14 mouse cellular contexts compared by ENCODE assay signal in the genomic region with DNA sequence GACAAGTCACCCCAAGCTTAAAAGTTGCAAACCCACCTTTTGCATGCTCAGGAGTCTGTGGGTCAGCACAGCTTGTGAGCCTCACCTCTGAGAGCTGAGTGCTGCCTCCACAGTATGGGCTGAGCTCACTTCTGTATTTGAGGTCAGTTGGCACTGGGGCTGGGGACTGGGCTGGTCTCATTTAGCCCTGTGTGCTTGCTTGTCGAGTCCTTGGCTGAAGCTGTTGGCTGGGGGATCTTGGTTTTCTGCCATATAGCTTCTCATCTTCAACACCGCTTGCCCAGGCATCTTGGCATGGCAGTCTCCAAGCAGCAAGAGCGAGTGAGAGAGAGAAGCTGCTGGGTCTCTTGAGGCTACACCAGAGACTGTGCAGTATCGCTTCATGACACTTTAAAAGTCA. TPM values are rescaled to one million over a fixed set of nuclear protein-coding genes. Genes with fewer than 3 reads are reported as not detected.
DNase-seq lines count a peak whose midpoint lies in the region; ATAC-seq lines count a peak whose summit lies in the region.
"Had no signal": no experiment of that assay in that cellular context is flagged by ENCODE, and none has a peak within 500 bp of the region (broad histone marks: within the 10 kb centered on the region; RNA-seq: fewer than 3 reads in every experiment).

No protein-coding gene starts in this region.

- ATAC-seq in megakaryocyte progenitor cell, adult 5-6 weeks (replicated peaks; ENCODE audit: poor library complexity): peak; percentile 41
- ATAC-seq: forebrain, embryonic 13.5 days; intestine, embryonic 15.5 days had no signal

- intact Hi-C loops in left cerebral cortex, postnatal 4 days (cut with DNase I): no loop called here

- DNase-seq in cerebellum, adult 11-12 months: peak; percentile 15
- DNase-seq in cerebellum, adult 11 months: no peak
- DNase-seq in left cerebral cortex, postnatal 4 days: peak; percentile 59
- DNase-seq in left cerebral cortex, adult 18-20 months (ENCODE audit: low spot score in 2 of 2): no peak
- peak; percentile 87 for DNase-seq in gastrocnemius, adult 18-20 months (ENCODE audit: low spot score)
- DNase-seq in embryo, embryonic 10 days (ENCODE audit: low spot score): no peak
- DNase-seq: B cell, adult 2 months; lung, embryonic 14.5 days; spleen, adult 18-20 months had no signal

RNA-seq across cellular contexts. Expression of a gene that starts 46.1 kb away (rescaled TPM):
- total RNA-seq in left cerebral cortex, postnatal 4 days (2021): 1 to 10 TPM; 1.1 to 1.5 TPM
- 1 to 10 TPM; 5.1 to 5.9 TPM for total RNA-seq in left cerebral cortex, adult 18-20 months (2021)
- 1 to 10 TPM in 1 of 2 experiments, under 1 TPM in 1; 0.64 to 2.6 TPM for total RNA-seq in gastrocnemius, adult 18-20 months (2021)
- total RNA-seq in megakaryocyte progenitor cell, adult 5-6 weeks (2015): not detected in 2 replicates
- not detected in 2 replicates for total RNA-seq in megakaryocyte progenitor cell, adult 5-6 weeks (2017)
- total RNA-seq: liver, adult 2 months; megakaryocyte-erythroid progenitor cell, adult 5-6 weeks had no signal

Comparison
In these comparisons a context has a peak if more than half of its experiments do, and no peak if none do; other contexts are left out.
1. DNase-seq: peak in cerebellum, adult 11-12 months (single experiment), left cerebral cortex, postnatal 4 days (single experiment) and gastrocnemius, adult 18-20 months (single experiment); none in cerebellum, adult 11 months (single experiment), left cerebral cortex, adult 18-20 months (0 of 2) and embryo, embryonic 10 days (single experiment).